8 mouse cellular contexts compared by ENCODE assay signal in genomic region chr12:72085024-72085328, GRCm38 (mm10). TPM values are rescaled to one million over a fixed set of nuclear protein-coding genes. Genes with fewer than 3 reads are reported as not detected.
DNase-seq lines count a peak whose midpoint lies in the region; ATAC-seq and TF ChIP-seq lines count a peak whose summit lies in the region.

No protein-coding gene starts in this region.

- peak overlapping the region; percentile 85 for H3K27ac ChIP-seq in heart, embryonic 12.5 days (ENCODE audit: poor library complexity, severe bottlenecking)
- peak overlapping the region; percentile 15; the same call in 1 of the 2 replicates for H3K27ac ChIP-seq in ES-E14 (ENCODE audit: insufficient read depth, low read depth, low read length, poor library complexity, severe bottlenecking)
- H3K27ac ChIP-seq in hindbrain, embryonic 11.5 days (ENCODE audit: low read depth, low read length), result peak overlapping the region; percentile 83

- no peaks in the 10 kb centered on the region for H3K27me3 ChIP-seq in heart, embryonic 12.5 days (replicated peaks)
- no peaks in the 10 kb centered on the region for H3K27me3 ChIP-seq in hindbrain, embryonic 11.5 days (ENCODE audit: control insufficient read depth, insufficient read depth, low read length)

- under 1% methylated on average over 31 of the region's 31 CpGs for WGBS in heart, embryonic 12.5 days
- WGBS in hindbrain, embryonic 11.5 days, result 0% methylated on average over 29 of the region's 31 CpGs

- ATAC-seq in heart, embryonic 12.5 days (ENCODE audit: insufficient number of reproducible peaks, low FRiP score), result peak; percentile 44
- peak; percentile 48 for ATAC-seq in hindbrain, embryonic 11.5 days (ENCODE audit: low FRiP score)
- ATAC-seq in megakaryocyte-erythroid progenitor cell, adult 5-6 weeks (replicated peaks; ENCODE audit: low FRiP score, low TSS enrichment, poor library complexity, severe bottlenecking), result peak; percentile 31

- intact Hi-C loops in heart, postnatal 36 days (cut with DNase I), result loop anchor here (2.0 to 10.0 kb wide), 2 partner anchors 14 to 450 kb away; partner anchors contain the start of genes Gpr135 and Pcnx4

- DNase-seq in heart, postnatal 36 days, result no peak
- DNase-seq in ES-E14 (ENCODE audit: low read depth, low spot score), result no peak
- DNase-seq in hindbrain, embryonic 11.5 days (ENCODE audit: low spot score), result no peak
- no peak for DNase-seq in layer of hippocampus, adult 18-20 months (ENCODE audit: low spot score in 2 of 2)
- DNase-seq in urinary bladder, adult 2 months (ENCODE audit: low spot score), result no peak
- DNase-seq in layer of hippocampus, adult 9-11 months, result no peak

- H3K4me2 ChIP-seq in heart, embryonic 12.5 days, result peak overlapping the region; percentile 73
- peak overlapping the region; percentile 91 for H3K4me2 ChIP-seq in hindbrain, embryonic 11.5 days (replicated peaks; ENCODE audit: low read depth, low read length)

- H3K36me3 ChIP-seq in heart, embryonic 12.5 days, result peaks cover 2% of the 10 kb centered on the region; the same call in 1 of the 2 replicates
- no peaks in the 10 kb centered on the region; the same call in 1 of the 2 replicates for H3K36me3 ChIP-seq in ES-E14 (ENCODE audit: control insufficient read depth, insufficient read depth, low read length, poor library complexity, severe bottlenecking)
- H3K36me3 ChIP-seq in hindbrain, embryonic 11.5 days (ENCODE audit: control insufficient read depth, insufficient read depth, low read length), result no peaks in the 10 kb centered on the region

- peaks cover 26% of the 10 kb centered on the region for H3K4me1 ChIP-seq in heart, embryonic 12.5 days (replicated peaks)
- peaks cover 3 to 5% of the 10 kb centered on the region in 2 experiments; a peak in 1 of 4 replicates for H3K4me1 ChIP-seq in ES-E14 (ENCODE audit: control insufficient read depth in 2 of 2, insufficient read depth in 2 of 2, low read length in 2 of 2, poor library complexity in 1 of 2)
- H3K4me1 ChIP-seq in hindbrain, embryonic 11.5 days (replicated peaks; ENCODE audit: control insufficient read depth, insufficient read depth, low read length), result peaks cover 5% of the 10 kb centered on the region

- no peaks in the 10 kb centered on the region for H3K9me3 ChIP-seq in heart, embryonic 12.5 days (replicated peaks)
- no peaks in the 10 kb centered on the region for H3K9me3 ChIP-seq in ES-E14 (ENCODE audit: control insufficient read depth, insufficient read depth, low read depth, low read length)
- H3K9me3 ChIP-seq in hindbrain, embryonic 11.5 days (ENCODE audit: control insufficient read depth, low read length), result no peaks in the 10 kb centered on the region

- peak overlapping the region; percentile 67 for H3K4me3 ChIP-seq in heart, embryonic 12.5 days
- peak overlapping the region; percentile 91 to 95 for H3K4me3 ChIP-seq in ES-E14 (ENCODE audit: insufficient read depth in 1 of 2, low read depth in 1 of 2, low read length in 2 of 2, poor library complexity in 1 of 2, severe bottlenecking in 1 of 2)
- peak overlapping the region; percentile 68 for H3K4me3 ChIP-seq in hindbrain, embryonic 11.5 days (ENCODE audit: low read depth, low read length)

- peak overlapping the region; percentile 71 for H3K9ac ChIP-seq in heart, embryonic 12.5 days
- peak overlapping the region; percentile 84 for H3K9ac ChIP-seq in ES-E14 (ENCODE audit: insufficient read depth, low read depth, low read length, poor library complexity, severe bottlenecking)
- peak overlapping the region; percentile 72 for H3K9ac ChIP-seq in hindbrain, embryonic 11.5 days (ENCODE audit: low read depth, low read length)

- in situ Hi-C loops in ES-E14 (cut with MboI; ENCODE audit: low sequenced_read_pairs in 2 of 2, unreplicated experiment in 2 of 2), result no loop called here

TF ChIP-seq in ES-E14, 5 proteins besides CTCF, POLR2A, EP300 and RAD21:
- TF ChIP-seq ZC3H11A (IDR thresholded peaks at IDR 0.05; ENCODE audit: borderline replicate concordance, low read depth, low read length) (no peak), HCFC1 (IDR thresholded peaks at IDR 0.05; ENCODE audit: borderline replicate concordance, insufficient read depth, low read length) (no peak), CHD2 (IDR thresholded peaks at IDR 0.05; ENCODE audit: low read depth, low read length) (no peak), ZNF384 (IDR thresholded peaks at IDR 0.05; ENCODE audit: low read depth, low read length) (no peak), MAFK (IDR thresholded peaks at IDR 0.05; ENCODE audit: insufficient read depth, low read depth, low read length) (no peak)

RNA-seq across cellular contexts. Expression of gene L3hypdh, which starts 0.3 kb away (rescaled TPM):
- 19.0 and 19.5 TPM in 2 replicates for polyA plus RNA-seq in heart, embryonic 12.5 days (2016; fragmentation: Nextera tagmentation; extraction: Ambion mirVana)
- 1 to 10 TPM; 6.8 to 6.9 TPM for total RNA-seq in heart, postnatal 36 days (2021)
- total RNA-seq in ES-E14 (2012; rRNA removed), result 1.8 and 3.0 TPM in 2 replicates
- polyA plus RNA-seq in hindbrain, embryonic 11.5 days (2014; fragmentation: Nextera tagmentation; extraction: Ambion mirVana), result 9.8 and 11.2 TPM in 2 replicates
- not detected in 2 replicates for total RNA-seq in megakaryocyte-erythroid progenitor cell, adult 5-6 weeks (2014; fragmentation: Nextera tagmentation)
- total RNA-seq in megakaryocyte-erythroid progenitor cell, adult 5-6 weeks (2017), result 0.80 TPM in 1 of 2 replicates, not detected in the other
- total RNA-seq in layer of hippocampus, adult 18-20 months (2021), result 1 to 10 TPM; 2.8 to 3.7 TPM
- 18.4 and 21.0 TPM in 2 replicates for polyA plus RNA-seq in urinary bladder, adult 2 months (2012; rRNA removed)

RNA-seq across cellular contexts. Expression of gene Jkamp, which starts 0.4 kb away (rescaled TPM):
- 63.0 and 68.5 TPM in 2 replicates for polyA plus RNA-seq in heart, embryonic 12.5 days (2016; fragmentation: Nextera tagmentation; extraction: Ambion mirVana)
- total RNA-seq in heart, postnatal 36 days (2021), result 10 to 100 TPM; 21.0 to 21.6 TPM
- total RNA-seq in ES-E14 (2012; rRNA removed), result 33.2 and 48.3 TPM in 2 replicates
- polyA plus RNA-seq in hindbrain, embryonic 11.5 days (2014; fragmentation: Nextera tagmentation; extraction: Ambion mirVana), result 67.6 and 75.3 TPM in 2 replicates
- 21.2 and 25.1 TPM in 2 replicates for total RNA-seq in megakaryocyte-erythroid progenitor cell, adult 5-6 weeks (2014; fragmentation: Nextera tagmentation)
- total RNA-seq in megakaryocyte-erythroid progenitor cell, adult 5-6 weeks (2017), result 10.9 and 18.4 TPM in 2 replicates
- 10 to 100 TPM; 49.1 to 50.2 TPM for total RNA-seq in layer of hippocampus, adult 18-20 months (2021)
- polyA plus RNA-seq in urinary bladder, adult 2 months (2012; rRNA removed), result 41.7 and 46.5 TPM in 2 replicates

RNA-seq across cellular contexts. Expression of gene Gpr135, which starts 14.1 kb away (rescaled TPM):
- 0.55 and 0.56 TPM in 2 replicates for polyA plus RNA-seq in heart, embryonic 12.5 days (2016; fragmentation: Nextera tagmentation; extraction: Ambion mirVana)
- under 1 TPM; 0.41 to 0.42 TPM for total RNA-seq in heart, postnatal 36 days (2021)
- 2.7 and 4.2 TPM in 2 replicates for total RNA-seq in ES-E14 (2012; rRNA removed)
- 0.99 and 1.1 TPM in 2 replicates for polyA plus RNA-seq in hindbrain, embryonic 11.5 days (2014; fragmentation: Nextera tagmentation; extraction: Ambion mirVana)
- not detected in 2 replicates for total RNA-seq in megakaryocyte-erythroid progenitor cell, adult 5-6 weeks (2014; fragmentation: Nextera tagmentation)
- not detected in 2 replicates for total RNA-seq in megakaryocyte-erythroid progenitor cell, adult 5-6 weeks (2017)
- total RNA-seq in layer of hippocampus, adult 18-20 months (2021), result 10 to 100 TPM; 11.1 to 12.8 TPM
- 2.7 and 3.4 TPM in 2 replicates for polyA plus RNA-seq in urinary bladder, adult 2 months (2012; rRNA removed)

Comparison
In these comparisons a context has a peak if more than half of its experiments do, and no peak if none do; other contexts are left out.
1. H3K27ac ChIP-seq: peak in every context shown above with its lines; median percentile 85 in heart, embryonic 12.5 days; 83 in hindbrain, embryonic 11.5 days; 15 in ES-E14.